ENCODE assay signal across 28 mouse cellular contexts in the genomic region with DNA sequence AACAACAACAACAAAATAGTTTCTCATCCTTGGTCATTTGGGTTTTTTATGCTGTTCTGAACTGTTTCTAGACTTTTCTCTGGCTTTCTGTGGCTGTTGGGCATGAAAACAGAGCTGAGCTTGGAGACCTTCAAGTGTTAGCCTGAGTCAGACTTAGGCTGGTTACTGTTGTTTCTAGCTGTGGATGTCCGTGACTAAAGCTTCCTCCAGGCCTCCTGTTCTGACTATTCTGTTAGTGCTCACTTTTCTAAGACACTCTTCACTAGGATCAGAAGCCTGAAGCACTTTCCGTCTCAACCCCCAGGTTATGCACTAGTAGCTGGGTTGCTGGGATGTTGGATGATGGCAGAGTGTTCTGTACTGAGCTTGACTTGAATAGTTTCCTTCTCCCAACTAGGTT. TPM values are rescaled to one million over a fixed set of nuclear protein-coding genes. Genes with fewer than 3 reads are reported as not detected.
DNase-seq lines count a peak whose midpoint lies in the region; ATAC-seq and TF ChIP-seq lines count a peak whose summit lies in the region.
"Had no signal": no experiment of that assay in that cellular context is flagged by ENCODE, and none has a peak within 500 bp of the region (broad histone marks: within the 10 kb centered on the region; RNA-seq: fewer than 3 reads in every experiment).

No protein-coding gene starts in this region.

- no peak overlapping the region for H3K4me2 ChIP-seq in midbrain, embryonic 11.5 days
- peak overlapping the region; percentile 20 for H3K4me2 ChIP-seq in myocyte (ENCODE audit: low read depth)
- H3K4me2 ChIP-seq: embryonic facial prominence, embryonic 13.5 days; forebrain, embryonic 12.5 days; forebrain, embryonic 15.5 days; heart, embryonic 11.5 days; hindbrain, embryonic 13.5 days; intestine, embryonic 15.5 days had no signal

- H3K27me3 ChIP-seq in midbrain, embryonic 11.5 days (ENCODE audit: control insufficient read depth, insufficient read depth, low read length): no peaks in the 10 kb centered on the region
- H3K27me3 ChIP-seq in midbrain, embryonic 10.5 days (ENCODE audit: low read depth, poor library complexity, severe bottlenecking): no peaks in the 10 kb centered on the region
- no peaks in the 10 kb centered on the region for H3K27me3 ChIP-seq in myocyte (ENCODE audit: control insufficient read depth, insufficient read depth, insufficient read length)
- H3K27me3 ChIP-seq: embryonic facial prominence, embryonic 13.5 days; forebrain, embryonic 12.5 days; forebrain, embryonic 15.5 days; hindbrain, embryonic 13.5 days; intestine, embryonic 15.5 days; Patski had no signal

- WGBS in midbrain, embryonic 11.5 days: 82% methylated on average over 2 of the region's 2 CpGs
- WGBS in midbrain, embryonic 10.5 days: 82% methylated on average over 2 of the region's 2 CpGs

- no peak overlapping the region for H3K27ac ChIP-seq in midbrain, embryonic 11.5 days (ENCODE audit: low read depth, low read length)
- no peak overlapping the region for H3K27ac ChIP-seq in midbrain, embryonic 10.5 days (replicated peaks)
- H3K27ac ChIP-seq: embryonic facial prominence, embryonic 10.5 days; embryonic facial prominence, embryonic 13.5 days; forebrain, embryonic 12.5 days; forebrain, embryonic 15.5 days; gastrocnemius, adult 2 months; hindbrain, embryonic 10.5 days; hindbrain, embryonic 13.5 days; intestine, embryonic 15.5 days had no signal

- H3K36me3 ChIP-seq in midbrain, embryonic 11.5 days (ENCODE audit: control insufficient read depth, insufficient read depth, low read length): no peaks in the 10 kb centered on the region
- H3K36me3 ChIP-seq in midbrain, embryonic 10.5 days: no peaks in the 10 kb centered on the region
- H3K36me3 ChIP-seq in myocyte (ENCODE audit: control insufficient read depth, insufficient read depth): no peaks in the 10 kb centered on the region
- H3K36me3 ChIP-seq: embryonic facial prominence, embryonic 10.5 days; embryonic facial prominence, embryonic 13.5 days; forebrain, embryonic 12.5 days; forebrain, embryonic 15.5 days; hindbrain, embryonic 10.5 days; hindbrain, embryonic 13.5 days; intestine, embryonic 15.5 days had no signal

- no peak for DNase-seq in frontal cortex, postnatal 14 days (ENCODE audit: low spot score in 2 of 2)
- peak; percentile 49 for DNase-seq in midbrain, embryonic 11.5 days (ENCODE audit: low spot score, missing footprints)
- no peak for DNase-seq in midbrain, embryonic 10.5 days (ENCODE audit: low spot score)
- DNase-seq in c-Kit-positive CD71-positive TER-119-positive erythroid progenitor cells, embryonic 14.5 days (ENCODE audit: low spot score): no peak
- DNase-seq: adrenal gland, postnatal 10 days; adrenal gland, postnatal 36 days; cerebellum, adult 11 months; cerebellum, adult 2 months; cerebellum, adult 9-11 months; cerebellum, postnatal 25 days; embryo, embryonic 11 days; gastrocnemius, adult 2 months; gastrocnemius, postnatal 14 days; heart, adult 11 months; heart, postnatal 36 days had no signal

- H3K9ac ChIP-seq in midbrain, embryonic 11.5 days (ENCODE audit: low read length): no peak overlapping the region
- H3K9ac ChIP-seq: embryonic facial prominence, embryonic 13.5 days; forebrain, embryonic 12.5 days; forebrain, embryonic 15.5 days; hindbrain, embryonic 13.5 days; intestine, embryonic 15.5 days had no signal

- no peak overlapping the region for H3K4me3 ChIP-seq in midbrain, embryonic 11.5 days (ENCODE audit: low read depth, low read length)
- no peak overlapping the region for H3K4me3 ChIP-seq in midbrain, embryonic 10.5 days
- H3K4me3 ChIP-seq in myocyte: no peak overlapping the region
- H3K4me3 ChIP-seq: embryonic facial prominence, embryonic 10.5 days; embryonic facial prominence, embryonic 13.5 days; erythroblast, embryonic 14.5 days; forebrain, embryonic 12.5 days; forebrain, embryonic 15.5 days; gastrocnemius, adult 2 months; hindbrain, embryonic 10.5 days; hindbrain, embryonic 13.5 days; intestine, embryonic 15.5 days had no signal

- ATAC-seq in frontal cortex, adult (ENCODE audit: low TSS enrichment): peak; percentile 64
- ATAC-seq in midbrain, embryonic 11.5 days (ENCODE audit: low FRiP score): no peak
- ATAC-seq: forebrain, embryonic 15.5 days; hindbrain, embryonic 16.5 days; intestine, embryonic 15.5 days; Patski had no signal

- H3ac ChIP-seq in myocyte (ENCODE audit: control insufficient read depth, insufficient read length): no peak overlapping the region

- peaks cover 91% of the 10 kb centered on the region for H3K79me2 ChIP-seq in myocyte (ENCODE audit: control insufficient read depth, insufficient read depth)

- H3K9me3 ChIP-seq in midbrain, embryonic 11.5 days (ENCODE audit: control insufficient read depth, low read length): no peaks in the 10 kb centered on the region
- H3K9me3 ChIP-seq in midbrain, embryonic 10.5 days (replicated peaks): no peaks in the 10 kb centered on the region
- H3K9me3 ChIP-seq: embryonic facial prominence, embryonic 10.5 days; embryonic facial prominence, embryonic 13.5 days; forebrain, embryonic 12.5 days; forebrain, embryonic 15.5 days; hindbrain, embryonic 10.5 days; hindbrain, embryonic 13.5 days; intestine, embryonic 15.5 days had no signal

- no peaks in the 10 kb centered on the region for H3K4me1 ChIP-seq in midbrain, embryonic 11.5 days (ENCODE audit: control insufficient read depth, insufficient read depth, low read length)
- no peaks in the 10 kb centered on the region for H3K4me1 ChIP-seq in midbrain, embryonic 10.5 days
- H3K4me1 ChIP-seq: embryonic facial prominence, embryonic 10.5 days; embryonic facial prominence, embryonic 13.5 days; forebrain, embryonic 12.5 days; forebrain, embryonic 15.5 days; hindbrain, embryonic 10.5 days; intestine, embryonic 15.5 days had no signal

- TF ChIP-seq POLR2A in myocyte (IDR thresholded peaks at IDR 0.05; ENCODE audit: insufficient read length, low read depth): no peak

TF ChIP-seq in myocyte, 11 proteins besides CTCF, POLR2A, EP300 and RAD21:
- TF ChIP-seq MAX (IDR thresholded peaks at IDR 0.05; ENCODE audit: low read depth) (no peak), E2F4 (IDR thresholded peaks at IDR 0.05; ENCODE audit: insufficient read depth) (no peak), MYOG (IDR thresholded peaks at IDR 0.05; ENCODE audit: control insufficient read depth in 1 of 3, insufficient read depth in 1 of 3, insufficient read length in 2 of 3, low read depth in 2 of 3) (no peak), SRF (IDR thresholded peaks at IDR 0.05; ENCODE audit: control insufficient read depth, insufficient read length, low read depth) (no peak), MYOD1 (IDR thresholded peaks at IDR 0.05; ENCODE audit: control insufficient read depth in 1 of 3, insufficient read length in 2 of 3, low read depth in 2 of 3) (no peak)

RNA-seq across cellular contexts. Expression of gene Lurap1l, which starts 28.7 kb away (rescaled TPM):
- 4.3 and 4.6 TPM in 2 replicates for polyA plus RNA-seq in midbrain, embryonic 11.5 days (2014; fragmentation: Nextera tagmentation; extraction: Ambion mirVana)
- 2.4 and 3.0 TPM in 2 replicates for polyA plus RNA-seq in midbrain, embryonic 10.5 days (2016; fragmentation: Nextera tagmentation; extraction: Ambion mirVana)
- 15.9 TPM for polyA plus RNA-seq in myocyte (2012; fragmentation: generic; extraction: Trizol)
